Mouse (Mus musculus): ENCODE measurements at regions not wholly inside any gene's neighbourhood (a gene's known extent, or its start where the extent isn't known, plus 50 kb on each side); places are given as distances from the start of the nearest gene placed in this dataset.

DNA sequence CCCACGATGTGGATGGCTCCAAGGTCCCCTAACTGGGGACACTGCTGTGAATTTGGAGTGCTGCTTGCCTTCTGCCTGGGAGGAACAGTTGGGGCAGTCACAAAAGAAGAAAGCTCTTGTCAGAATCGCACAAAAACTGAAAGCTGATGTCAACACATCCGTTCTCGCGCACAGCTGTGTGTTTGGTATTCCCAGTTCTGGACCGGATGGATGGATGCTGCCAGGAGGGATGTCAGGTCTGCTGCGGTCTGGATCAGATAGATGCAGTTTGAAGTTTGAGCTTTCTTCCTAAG, 141.6 kb upstream of the Plekha5 start:
- no peaks in the 10 kb centered on the region for H3K27me3 ChIP-seq (ENCODE audit: insufficient read depth, low read length)
- no peak overlapping the region for H3K4me3 ChIP-seq (ENCODE audit: low read depth, low read length)
- no peaks in the 10 kb centered on the region for H3K9me3 ChIP-seq (ENCODE audit: low read length)
- peaks cover 5% of the 10 kb centered on the region; the same call in 1 of the 2 replicates for H3K4me1 ChIP-seq (ENCODE audit: insufficient read depth)
- WGBS: 23% methylated on average over 7 of the region's 7 CpGs
- DNase-seq: peak; percentile 50
- no peak overlapping the region for H3K27ac ChIP-seq (ENCODE audit: low read depth, low read length)
- no peak overlapping the region for H3K4me2 ChIP-seq (ENCODE audit: low read depth)
- ATAC-seq: peak; percentile 72
- TF ChIP-seq CTCF (IDR thresholded peaks at IDR 0.05; ENCODE audit: low read depth): no peak
- no peaks in the 10 kb centered on the region for H3K36me3 ChIP-seq (ENCODE audit: insufficient read depth)
- no peak overlapping the region for H3K9ac ChIP-seq

GRCm38 (mm10) chr6:140281488-140282284, 142.2 kb upstream of the Plekha5 start:
- Histone ChIP-seq H3K9ac (no peak overlapping the region), H3K4me1 (ENCODE audit: insufficient read depth) (peaks cover 5% of the 10 kb centered on the region; the same call in 1 of the 2 replicates), H3K4me3 (ENCODE audit: low read depth, low read length) (no peak overlapping the region), H3K9me3 (ENCODE audit: low read length) (no peaks in the 10 kb centered on the region), H3K27me3 (ENCODE audit: insufficient read depth, low read length) (no peaks in the 10 kb centered on the region), H3K27ac (ENCODE audit: low read depth, low read length) (no peak overlapping the region), H3K4me2 (ENCODE audit: low read depth) (no peak overlapping the region), H3K36me3 (ENCODE audit: insufficient read depth) (no peaks in the 10 kb centered on the region)
- DNase-seq: no peak
- TF ChIP-seq CTCF (IDR thresholded peaks at IDR 0.05; ENCODE audit: low read depth): no peak
- 0 out of 2 replicates have a peak, but pooled peaks have one; percentile 2 for ATAC-seq
- whole genome bisulfite sequencing: 23% methylated on average over 17 of the region's 17 CpGs

DNA sequence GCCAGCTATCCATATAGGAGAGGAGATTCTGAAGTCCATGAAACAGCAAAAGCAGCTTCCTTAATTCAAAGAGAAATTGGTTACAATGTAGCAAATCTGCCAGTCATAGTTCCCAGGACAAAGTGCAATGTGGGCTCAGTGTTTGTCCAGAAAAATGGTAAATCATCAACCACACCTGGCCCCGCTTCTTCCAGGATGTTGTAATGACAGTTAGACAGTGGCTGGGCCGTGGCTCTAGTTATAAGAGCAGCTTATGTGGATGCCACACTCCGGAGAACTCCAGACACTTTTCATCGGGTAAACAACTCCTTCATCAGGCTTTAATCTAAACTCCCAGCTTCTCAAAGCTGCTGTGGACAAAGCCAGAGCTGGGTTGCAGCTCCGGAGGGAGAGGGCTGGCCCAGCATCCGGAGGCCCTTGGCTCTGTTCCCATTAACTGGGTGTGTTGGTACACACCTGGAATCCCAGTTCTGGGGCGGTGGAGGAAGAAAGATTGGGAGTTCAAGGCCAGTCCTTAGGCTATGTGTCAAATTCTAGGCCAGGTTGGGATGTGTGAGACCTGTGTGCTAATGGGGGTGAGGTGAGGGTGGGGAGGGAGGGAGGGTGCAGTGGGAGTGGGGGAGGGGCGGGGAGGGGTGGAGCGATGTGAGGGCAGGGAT, 142.9 kb upstream of the Plekha5 start:
- Histone ChIP-seq H3K27me3 (ENCODE audit: insufficient read depth, low read length) (no peaks in the 10 kb centered on the region), H3K9ac (no peak overlapping the region), H3K4me1 (ENCODE audit: insufficient read depth) (peaks cover 5% of the 10 kb centered on the region; the same call in 1 of the 2 replicates), H3K27ac (ENCODE audit: low read depth, low read length) (no peak overlapping the region), H3K9me3 (ENCODE audit: low read length) (no peaks in the 10 kb centered on the region), H3K4me3 (ENCODE audit: low read depth, low read length) (no peak overlapping the region), H3K36me3 (ENCODE audit: insufficient read depth) (no peaks in the 10 kb centered on the region), H3K4me2 (ENCODE audit: low read depth) (no peak overlapping the region)
- 48% methylated on average over 9 of the region's 9 CpGs for WGBS
- DNase-seq (no peak), ATAC-seq (no peak)
- no peak for TF ChIP-seq CTCF (IDR thresholded peaks at IDR 0.05; ENCODE audit: low read depth)

DNA sequence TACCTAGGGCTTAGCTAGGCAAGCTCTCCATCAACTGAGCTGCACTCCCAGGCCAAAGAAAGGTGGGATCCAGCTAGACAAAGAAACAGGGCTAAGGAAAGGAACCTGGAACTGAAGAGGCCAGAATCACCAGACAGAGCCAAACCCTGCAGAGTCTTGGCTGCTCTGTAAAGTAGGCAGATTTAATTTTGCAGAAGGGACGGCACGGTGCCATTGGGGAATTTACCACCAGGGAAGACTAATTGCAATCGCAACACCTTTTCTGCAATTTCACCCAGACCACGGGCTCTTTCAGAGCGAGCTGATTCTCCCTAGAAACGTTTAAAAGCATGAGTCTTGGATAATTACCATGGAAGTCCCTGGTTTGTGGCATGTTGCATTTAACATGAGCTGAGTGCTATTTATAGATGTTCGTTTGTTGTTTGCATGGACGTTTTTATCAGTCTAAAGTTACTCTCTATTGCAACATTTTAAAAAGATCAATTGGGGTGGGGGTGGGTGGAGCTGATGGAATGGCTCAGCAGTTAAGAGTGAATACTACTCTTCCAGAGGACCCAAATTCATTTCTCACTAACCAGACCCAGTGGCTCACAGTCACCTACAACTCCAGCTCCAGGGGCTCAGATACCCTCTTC, 144.0 kb upstream of the Plekha5 start:
- Histone ChIP-seq H3K9ac (no peak overlapping the region), H3K9me3 (ENCODE audit: low read length) (no peaks in the 10 kb centered on the region), H3K4me2 (ENCODE audit: low read depth) (no peak overlapping the region), H3K27ac (ENCODE audit: low read depth, low read length) (no peak overlapping the region), H3K4me1 (ENCODE audit: insufficient read depth) (peaks cover 5% of the 10 kb centered on the region; the same call in 1 of the 2 replicates), H3K27me3 (ENCODE audit: insufficient read depth, low read length) (no peaks in the 10 kb centered on the region), H3K36me3 (ENCODE audit: insufficient read depth) (no peaks in the 10 kb centered on the region), H3K4me3 (ENCODE audit: low read depth, low read length) (no peak overlapping the region)
- DNase-seq: peak; percentile 42
- TF ChIP-seq CTCF (IDR thresholded peaks at IDR 0.05; ENCODE audit: low read depth): no peak
- 42% methylated on average over 8 of the region's 8 CpGs for WGBS
- peak; percentile 48 for ATAC-seq

DNA sequence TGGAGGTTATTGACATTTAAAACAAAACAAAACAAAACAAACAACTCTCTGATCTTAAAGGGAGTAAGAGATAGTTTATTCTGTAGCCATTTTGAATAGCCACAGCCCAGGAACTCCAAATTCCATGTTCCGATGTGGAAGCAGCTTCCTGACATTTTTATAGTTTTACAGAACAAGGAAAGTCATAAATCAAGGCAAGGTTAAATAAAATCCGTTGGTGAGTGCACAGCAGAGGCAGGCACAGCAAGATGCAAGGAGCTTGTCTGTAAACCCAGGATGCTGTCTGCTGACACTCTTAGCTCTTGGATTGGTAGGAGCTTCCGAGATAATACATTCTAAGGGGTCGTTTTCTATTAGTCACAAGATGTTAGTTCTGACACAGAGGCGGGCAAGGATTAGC, 145.1 kb upstream of the Plekha5 start:
- WGBS: 67% methylated on average over 5 of the region's 5 CpGs
- Histone ChIP-seq H3K4me2 (ENCODE audit: low read depth) (no peak overlapping the region), H3K4me1 (ENCODE audit: insufficient read depth) (peaks cover 5% of the 10 kb centered on the region; the same call in 1 of the 2 replicates), H3K4me3 (ENCODE audit: low read depth, low read length) (no peak overlapping the region), H3K9ac (no peak overlapping the region), H3K27me3 (ENCODE audit: insufficient read depth, low read length) (no peaks in the 10 kb centered on the region), H3K9me3 (ENCODE audit: low read length) (no peaks in the 10 kb centered on the region), H3K27ac (ENCODE audit: low read depth, low read length) (no peak overlapping the region), H3K36me3 (ENCODE audit: insufficient read depth) (no peaks in the 10 kb centered on the region)
- DNase-seq (no peak), ATAC-seq (no peak)
- TF ChIP-seq CTCF (IDR thresholded peaks at IDR 0.05; ENCODE audit: low read depth): no peak

- peak; percentile 36 for ATAC-seq
Measured at GRCm38 (mm10) chr6:140270592-140270991, 153.3 kb upstream of the Plekha5 start.

More at GRCm38 (mm10) chr6:140270592-140270991, 153.3 kb upstream of the Plekha5 start:
- WGBS: 50% methylated on average over 6 of the region's 6 CpGs
- H3K9me3 ChIP-seq (ENCODE audit: low read length): no peaks in the 10 kb centered on the region
- no peaks in the 10 kb centered on the region; the same call in 1 of the 2 replicates for H3K4me1 ChIP-seq (ENCODE audit: insufficient read depth)
- no peaks in the 10 kb centered on the region for H3K27me3 ChIP-seq (ENCODE audit: insufficient read depth, low read length)
- H3K36me3 ChIP-seq (ENCODE audit: insufficient read depth): no peaks in the 10 kb centered on the region
- no peak for TF ChIP-seq CTCF (IDR thresholded peaks at IDR 0.05; ENCODE audit: low read depth)
- no peak overlapping the region for H3K27ac ChIP-seq (ENCODE audit: low read depth, low read length)
- peak; percentile 58 for DNase-seq
- H3K4me3 ChIP-seq (ENCODE audit: low read depth, low read length): no peak overlapping the region
- H3K4me2 ChIP-seq (ENCODE audit: low read depth): no peak overlapping the region
- H3K9ac ChIP-seq: no peak overlapping the region
